Mouse (Mus musculus): ENCODE measurements around the gene Lsamp. TPM values are rescaled to one million over a fixed set of nuclear protein-coding genes. Genes with fewer than 3 reads are reported as not detected.

Gene Lsamp
- total RNA-seq, 4 experiments from 2014 or later = 237 to 252 (median 248) TPM

DNA sequence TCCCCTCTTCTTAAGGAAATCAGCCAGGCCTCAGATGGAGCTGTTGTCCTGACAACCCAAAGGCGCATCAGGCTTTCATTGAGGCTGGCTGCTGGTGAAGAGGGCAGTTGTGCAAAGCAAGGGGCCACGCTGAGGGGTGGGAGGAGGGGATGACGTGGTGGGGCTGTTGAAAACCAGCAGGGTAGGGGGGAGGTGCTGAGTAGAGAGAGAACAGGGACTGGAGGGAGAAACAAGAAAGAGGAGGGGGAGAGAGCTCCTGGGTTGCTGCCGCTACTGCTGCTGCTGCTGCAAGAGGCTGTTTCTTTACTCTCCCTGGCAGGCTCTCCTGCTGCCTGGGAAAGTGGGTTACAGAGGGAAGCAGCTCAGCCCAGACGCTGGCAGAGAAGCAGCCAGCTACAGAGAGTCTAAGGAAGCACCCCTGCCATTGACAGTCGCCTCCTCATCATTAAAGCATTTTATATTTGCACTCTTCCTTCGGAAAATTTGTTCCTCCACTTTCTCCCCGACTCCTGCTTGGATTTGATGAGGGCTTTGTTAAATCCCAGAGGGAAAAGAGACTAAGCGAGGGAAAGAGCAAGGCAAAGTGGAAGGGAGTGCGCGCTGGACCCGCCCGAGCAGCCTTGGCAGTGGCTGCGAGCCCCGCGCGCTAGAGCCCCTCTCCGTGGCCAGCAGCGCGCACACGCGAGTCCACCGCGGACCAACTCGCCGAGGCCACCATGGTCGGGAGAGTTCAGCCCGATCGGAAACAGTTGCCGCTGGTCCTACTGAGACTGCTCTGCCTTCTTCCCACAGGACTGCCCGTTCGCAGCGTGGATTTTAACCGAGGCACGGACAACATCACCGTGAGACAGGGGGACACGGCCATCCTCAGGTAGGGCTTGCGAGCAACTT, 1548.7 kb downstream of the Lsamp start:
- DNase-seq (ENCODE audit: low spot score in 2 of 2) = peak; percentile 44 to 72

DNA sequence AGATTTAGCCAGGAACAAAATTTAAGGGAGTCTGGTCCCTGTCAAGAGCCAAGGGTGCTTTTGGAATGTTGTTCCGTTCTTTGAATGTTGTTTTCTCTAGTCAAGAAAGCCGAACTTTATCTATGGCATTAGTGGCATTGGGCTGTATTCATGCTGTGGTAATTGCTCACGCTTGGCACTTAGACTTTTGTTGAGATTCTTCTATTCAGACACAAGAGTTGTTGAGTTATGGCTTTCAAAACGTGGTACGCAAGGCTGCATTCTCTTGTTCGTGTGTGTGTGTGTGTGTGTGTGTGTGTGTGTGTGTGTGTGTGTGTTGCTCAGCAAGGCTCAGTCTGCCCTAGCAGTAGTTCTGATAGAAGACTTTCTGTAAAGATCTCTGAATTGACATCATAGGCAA, 1549.5 kb downstream of the Lsamp start:
- DNase-seq (ENCODE audit: low spot score in 2 of 2) = no peak

DNA sequence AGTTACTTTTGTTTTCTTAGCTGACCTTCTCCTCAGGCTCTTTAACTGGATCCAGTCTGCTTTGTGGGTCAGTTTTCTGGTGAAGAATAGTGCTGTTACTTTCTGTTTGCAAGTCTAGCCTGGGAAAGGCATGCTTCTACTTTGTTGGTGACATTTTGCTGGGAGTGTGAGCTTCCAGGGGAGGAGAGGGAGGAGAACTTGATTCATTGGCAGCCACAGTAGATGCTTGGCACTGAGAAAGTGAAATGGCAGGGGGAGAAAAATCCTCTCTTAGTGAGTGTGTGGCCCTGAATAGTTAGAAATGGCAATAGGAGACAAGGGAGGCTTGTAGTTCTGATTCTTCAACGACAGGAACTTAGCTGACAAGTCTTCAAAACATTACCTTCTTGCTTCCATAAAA, 1551.6 kb downstream of the Lsamp start:
- no peak for DNase-seq (ENCODE audit: low spot score in 2 of 2)

DNA sequence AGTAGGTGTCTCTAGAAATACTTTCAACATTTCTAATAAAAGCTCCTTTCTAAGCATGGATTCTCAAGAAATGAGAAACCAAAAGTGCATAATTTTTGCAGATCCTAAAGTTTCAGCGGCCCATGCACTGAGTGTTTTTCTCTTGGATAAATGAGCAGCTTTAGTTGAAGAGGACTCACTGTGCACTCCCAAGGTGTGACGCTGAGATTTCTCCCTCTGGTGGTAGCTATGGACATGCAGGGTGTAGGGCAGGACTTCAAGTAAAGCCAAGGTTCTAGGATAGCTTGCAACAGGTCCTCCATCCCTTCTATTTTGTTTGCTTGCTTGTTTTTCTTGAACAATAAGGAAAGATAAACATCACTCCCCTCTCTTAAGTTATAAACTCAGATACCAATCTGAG, 1558.5 kb downstream of the Lsamp start:
- DNase-seq (ENCODE audit: low spot score in 2 of 2) = no peak

DNA sequence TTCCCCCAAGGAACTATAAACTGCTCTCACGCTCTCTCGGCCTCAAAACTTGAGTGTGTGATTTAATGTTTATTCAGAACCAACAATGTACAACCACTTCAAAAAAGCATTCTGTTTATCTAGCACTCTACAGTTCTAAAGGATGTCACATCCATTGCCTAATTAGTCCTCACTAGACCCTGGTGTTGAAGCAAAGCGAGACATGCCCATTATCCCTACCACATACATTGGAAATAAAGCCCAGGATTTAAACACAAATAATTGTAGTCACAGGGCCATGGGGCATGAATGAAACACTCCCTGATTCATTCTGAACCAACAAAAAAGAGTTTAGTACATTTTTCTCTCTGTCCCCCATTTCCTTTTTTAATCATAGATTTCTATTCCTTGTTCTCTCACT, 1567.0 kb downstream of the Lsamp start:
- DNase-seq (ENCODE audit: low spot score in 2 of 2) = no peak

DNA sequence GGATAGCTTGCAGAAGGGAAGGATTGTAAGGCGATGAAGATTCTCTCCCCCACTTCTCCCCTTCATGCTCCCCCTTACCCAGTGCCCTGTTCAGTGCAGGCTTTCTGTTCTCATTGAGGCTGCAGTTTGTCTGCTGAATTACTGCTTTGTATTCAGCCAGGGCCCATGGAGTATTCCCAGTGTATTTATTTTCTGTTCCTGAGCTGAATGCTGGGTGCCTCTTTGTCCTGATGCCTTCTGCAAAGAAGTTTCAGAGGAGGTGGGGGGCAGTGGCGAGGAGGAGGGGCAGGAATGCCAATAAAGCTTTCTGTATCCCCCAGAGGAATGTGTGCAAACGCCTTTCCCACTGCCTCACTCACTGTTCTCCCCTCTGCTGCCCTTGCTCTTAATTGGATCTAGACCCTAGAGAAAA, 1567.7 kb downstream of the Lsamp start:
- DNase-seq (ENCODE audit: low spot score in 2 of 2) = peak in 1 of 2 experiments; percentile 48

DNA sequence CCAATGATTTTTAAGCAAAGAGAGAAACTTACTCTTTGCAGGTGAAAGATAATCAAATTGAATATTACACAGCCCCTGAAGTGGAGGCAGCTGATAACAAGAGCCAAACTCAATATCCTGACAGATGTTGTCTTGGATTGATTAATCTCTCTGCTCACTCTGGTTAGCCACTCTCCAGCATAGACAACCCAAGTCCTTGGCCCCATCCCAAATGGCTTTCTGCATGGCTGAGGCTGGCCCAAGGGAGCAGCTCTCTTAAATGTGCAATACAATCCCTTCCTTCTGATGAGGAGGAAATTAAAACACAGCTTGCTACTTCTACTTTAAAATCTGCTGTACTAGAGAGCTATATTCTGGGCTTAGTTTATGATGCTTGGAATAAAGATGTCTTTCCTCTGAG, 1572.9 kb downstream of the Lsamp start:
- no peak for DNase-seq (ENCODE audit: low spot score in 2 of 2)

DNA sequence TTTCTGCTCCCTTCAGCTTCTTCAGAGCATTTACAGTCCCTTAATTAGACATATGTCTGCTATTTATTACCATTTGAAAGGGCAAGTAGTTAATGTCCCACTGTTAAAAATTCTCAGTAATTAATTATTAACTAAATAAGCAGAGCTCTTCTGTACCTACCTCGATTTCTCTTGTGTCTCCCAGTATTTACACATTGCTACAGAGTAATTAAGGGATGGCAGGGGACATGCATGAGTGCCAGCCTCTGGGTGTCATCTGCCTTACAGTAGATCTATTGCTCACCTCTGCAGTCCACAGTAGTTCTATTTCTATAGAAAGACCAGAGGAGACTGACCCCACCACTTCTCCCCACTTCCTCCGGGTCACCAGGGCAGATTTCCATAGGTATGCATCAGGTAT, 1581.1 kb downstream of the Lsamp start:
- no peak for DNase-seq (ENCODE audit: low spot score in 2 of 2)

DNA sequence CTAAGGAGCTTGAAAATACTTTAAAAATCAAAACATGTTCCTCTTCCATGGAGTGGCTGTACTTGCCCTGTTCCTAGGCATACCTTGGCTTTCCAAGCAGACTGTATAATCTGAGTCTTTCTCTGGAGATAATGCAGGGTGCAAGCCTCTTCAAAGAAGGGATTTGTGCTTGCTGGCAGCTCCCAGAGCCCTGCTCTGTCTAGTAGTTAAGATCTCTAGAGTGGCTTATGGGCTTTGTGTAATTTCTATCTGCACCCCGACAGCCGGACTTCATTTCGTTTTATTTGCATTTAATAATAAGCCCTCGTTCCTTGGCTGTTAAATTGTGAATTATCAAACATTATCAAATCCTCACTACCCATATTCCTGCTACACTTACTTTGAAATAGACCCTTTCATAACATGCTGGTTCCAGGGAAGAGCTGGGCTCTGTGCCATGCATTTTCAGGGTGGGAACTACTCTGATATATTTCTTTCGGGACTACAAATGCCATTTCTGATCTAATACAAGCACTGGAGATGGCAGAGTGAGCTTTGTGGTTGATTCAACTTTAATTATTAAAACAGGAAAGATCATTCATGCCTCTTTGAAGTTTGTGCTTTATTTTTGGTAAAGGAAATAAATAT, 1604.6 kb downstream of the Lsamp start:
- no peak for DNase-seq (ENCODE audit: low spot score in 2 of 2)

DNA sequence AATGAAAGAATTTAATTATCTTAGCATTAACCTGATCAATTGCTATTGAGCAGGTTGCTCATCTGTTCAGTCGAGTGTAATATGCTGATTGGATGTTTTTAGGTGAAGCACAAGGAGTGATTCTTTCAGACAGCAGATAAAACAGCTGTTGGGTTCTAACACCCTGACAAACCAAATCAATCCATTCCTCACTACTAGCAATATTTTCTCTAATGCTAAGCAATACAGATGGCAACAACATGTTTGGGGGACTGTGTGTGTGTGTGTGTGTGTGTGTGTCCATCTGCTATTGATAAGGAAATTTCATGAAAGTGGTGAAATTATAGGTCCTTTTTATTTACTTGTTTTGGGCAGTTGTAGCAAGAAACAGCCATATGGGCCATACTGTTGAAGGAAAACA, 1628.1 kb downstream of the Lsamp start:
- DNase-seq (ENCODE audit: low spot score in 2 of 2) = no peak

DNA sequence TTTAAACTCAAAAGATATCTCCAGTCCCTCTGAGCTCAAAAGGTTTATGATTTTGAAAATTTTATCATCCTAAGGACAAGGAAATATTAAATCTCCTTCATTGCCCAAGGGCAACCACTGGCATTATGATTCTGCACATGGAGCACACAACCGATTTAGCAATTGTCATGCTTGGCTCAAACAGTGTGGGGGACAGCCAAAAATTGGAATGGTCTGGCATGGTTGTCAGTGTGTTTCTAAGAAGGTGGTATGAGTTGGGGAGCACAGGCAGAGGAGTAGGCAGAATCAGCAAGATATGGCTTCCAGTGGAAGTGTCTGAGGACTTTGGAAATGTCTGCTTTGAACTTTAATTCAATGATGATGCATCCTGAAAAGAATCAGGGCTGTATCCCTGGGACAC, 1639.7 kb downstream of the Lsamp start:
- no peak for DNase-seq (ENCODE audit: low spot score in 2 of 2)

DNA sequence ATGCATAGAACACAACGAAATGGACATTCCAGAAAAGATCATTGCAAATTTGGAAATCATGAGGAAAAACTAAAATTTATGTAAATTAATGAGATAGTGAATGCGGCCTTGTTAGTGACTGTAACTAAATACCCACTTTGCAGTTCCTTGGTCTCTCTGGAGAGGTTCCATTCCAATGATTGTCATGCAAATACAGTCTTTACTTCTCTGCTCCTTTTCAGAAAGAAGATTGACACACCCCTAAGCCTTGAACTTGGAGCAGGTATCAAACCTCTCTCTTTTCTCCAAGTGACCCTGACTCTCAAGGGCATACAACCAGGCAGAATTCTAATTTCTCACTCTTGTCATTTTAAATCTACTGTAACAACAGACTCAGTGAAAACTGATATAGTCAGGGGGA, 1649.7 kb downstream of the Lsamp start:
- DNase-seq (ENCODE audit: low spot score in 2 of 2) = no peak

DNA sequence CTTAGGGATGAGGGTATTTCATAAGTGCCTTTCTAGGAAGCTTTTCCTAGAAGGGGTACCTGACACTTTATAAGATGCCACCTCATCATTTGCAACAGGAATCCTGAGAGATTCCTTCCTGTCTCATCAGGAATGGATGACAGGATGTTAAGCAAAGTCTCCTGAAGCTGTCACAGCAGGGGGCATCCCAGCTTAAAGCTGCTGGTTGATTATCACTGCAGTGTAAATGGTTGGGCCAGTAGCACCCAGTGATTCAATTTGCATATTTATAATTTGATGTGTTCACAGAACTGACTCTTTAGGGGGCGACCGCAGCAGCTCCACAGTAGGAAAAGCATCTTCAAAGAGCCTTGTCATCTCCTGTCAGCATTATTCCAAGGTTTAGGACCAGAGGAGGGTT, 1656.7 kb downstream of the Lsamp start:
- DNase-seq (ENCODE audit: low spot score in 2 of 2) = no peak

DNA sequence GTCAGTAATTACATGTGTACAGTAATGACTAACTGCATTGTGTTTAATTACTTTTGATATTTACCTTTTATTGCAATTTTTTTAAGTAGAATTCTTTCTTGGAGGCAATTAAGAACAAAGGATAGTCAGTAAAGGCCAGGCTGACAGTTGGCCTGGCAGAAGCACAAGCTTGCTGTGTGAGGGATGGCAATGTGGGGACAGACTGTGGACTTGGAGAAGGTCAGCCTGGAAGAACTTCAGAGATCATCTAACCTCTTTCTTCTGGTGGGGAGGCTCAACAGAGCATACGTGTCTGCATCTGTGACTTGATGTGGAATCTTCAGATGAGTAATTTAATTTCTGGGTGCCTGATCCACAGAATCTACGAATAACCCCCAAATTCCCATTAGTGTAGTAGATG, 1669.1 kb downstream of the Lsamp start:
- DNase-seq (ENCODE audit: low spot score in 2 of 2) = no peak

DNA sequence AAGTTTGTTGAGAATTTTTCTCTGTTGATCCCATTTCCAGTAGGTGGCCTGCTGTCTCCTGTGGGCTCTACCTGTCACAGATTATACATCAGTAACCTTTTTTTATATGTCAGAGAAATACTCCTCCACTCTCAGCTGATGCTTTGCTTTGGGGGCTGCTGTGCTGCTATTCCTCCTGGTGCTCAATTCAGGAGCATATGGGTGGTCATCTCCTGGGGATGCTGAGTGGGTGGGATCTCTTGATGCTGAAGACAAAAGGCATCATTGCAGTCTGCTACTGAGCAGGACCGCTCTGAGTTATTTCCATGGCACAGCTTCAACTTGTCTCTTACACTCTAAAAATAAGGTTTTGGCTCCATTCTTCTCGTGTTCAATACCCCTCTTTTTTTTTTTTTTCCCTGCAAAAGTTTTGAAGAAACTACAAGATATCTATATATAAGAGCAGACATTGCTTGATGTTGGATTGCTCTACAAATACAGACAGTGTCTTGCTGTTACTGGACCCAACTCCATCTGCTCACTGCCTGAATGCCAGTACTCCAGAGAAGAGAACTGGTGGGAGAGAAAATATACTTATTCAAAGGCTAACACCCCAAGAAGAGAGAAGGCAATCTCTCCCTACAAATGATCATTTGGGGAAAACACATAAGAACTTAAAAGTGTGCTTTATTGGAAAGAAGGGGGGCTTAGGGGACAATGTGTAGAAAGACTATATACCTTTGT, 1690.3 kb downstream of the Lsamp start:
- peak in 1 of 2 experiments; percentile 26 for DNase-seq (ENCODE audit: low spot score in 2 of 2)

DNA sequence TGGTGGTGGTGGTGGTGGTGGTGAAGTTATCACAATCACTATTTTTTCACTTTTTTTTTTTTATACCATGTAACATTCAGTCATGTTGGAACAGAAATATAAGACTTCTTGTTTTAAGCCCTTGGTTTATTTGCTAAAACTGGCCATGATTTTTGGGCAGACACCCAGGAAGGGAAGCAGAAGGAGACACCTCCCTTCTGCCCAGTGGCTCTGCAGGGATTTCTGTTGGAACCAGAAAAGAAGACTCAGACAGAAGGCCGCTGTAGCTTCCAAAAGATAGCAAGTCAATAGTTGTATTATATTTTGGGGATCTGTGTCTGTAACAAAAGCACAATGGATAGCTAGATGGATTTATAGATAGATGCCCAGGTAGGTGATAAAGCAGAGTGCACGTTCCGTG, 1691.6 kb downstream of the Lsamp start:
- DNase-seq (ENCODE audit: low spot score in 2 of 2) = peak in 1 of 2 experiments; percentile 22

DNA sequence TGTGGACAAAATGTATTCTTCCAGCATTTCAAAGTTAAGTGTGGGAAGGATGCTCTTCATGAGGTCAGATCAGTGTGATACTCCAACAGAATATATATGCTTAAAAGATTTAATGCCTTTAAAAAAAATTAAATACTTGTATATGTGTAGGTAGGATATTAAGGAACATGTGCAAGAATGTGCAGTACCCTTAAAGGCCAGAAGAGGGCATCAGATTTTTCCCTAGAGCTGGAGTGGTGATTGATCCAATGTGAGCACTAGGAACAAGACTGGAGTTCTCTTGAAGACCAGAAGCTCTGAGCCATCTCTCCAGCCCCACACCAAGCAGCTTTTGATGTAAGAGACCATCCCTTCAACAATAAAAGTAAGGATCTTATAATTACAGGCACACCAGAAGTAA, 1708.3 kb downstream of the Lsamp start:
- no peak for DNase-seq (ENCODE audit: low spot score in 2 of 2)

DNA sequence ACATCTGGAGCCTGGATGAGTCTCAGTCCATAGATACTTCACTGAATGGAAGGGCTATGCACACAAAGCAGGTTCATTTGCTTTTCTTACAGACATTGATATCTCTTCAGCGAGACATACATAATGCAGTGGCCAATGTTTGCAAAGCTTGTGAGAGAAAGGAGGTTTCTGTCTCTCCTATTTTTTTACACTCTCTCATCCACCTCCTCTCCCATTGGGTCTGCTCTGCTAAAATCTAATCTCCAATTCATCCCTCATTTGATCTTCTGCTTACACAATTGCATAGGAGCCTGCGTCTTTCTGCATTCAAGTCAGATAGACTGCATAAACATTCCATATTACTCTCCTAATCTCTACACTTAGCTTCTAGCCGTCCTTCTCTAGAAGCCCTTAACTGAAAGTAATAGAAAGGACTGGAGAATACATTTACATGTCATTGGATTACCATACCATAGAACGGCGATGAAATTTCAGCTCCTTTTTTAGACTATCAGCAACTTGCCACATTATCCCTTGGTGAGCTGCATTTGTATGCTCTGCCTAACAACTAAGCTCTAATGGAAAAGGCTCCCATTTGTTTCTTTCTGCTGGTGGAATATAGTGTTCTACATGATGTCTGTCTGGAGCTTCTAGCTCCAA, 1717.7 kb downstream of the Lsamp start:
- no peak for DNase-seq (ENCODE audit: low spot score in 2 of 2)

DNA sequence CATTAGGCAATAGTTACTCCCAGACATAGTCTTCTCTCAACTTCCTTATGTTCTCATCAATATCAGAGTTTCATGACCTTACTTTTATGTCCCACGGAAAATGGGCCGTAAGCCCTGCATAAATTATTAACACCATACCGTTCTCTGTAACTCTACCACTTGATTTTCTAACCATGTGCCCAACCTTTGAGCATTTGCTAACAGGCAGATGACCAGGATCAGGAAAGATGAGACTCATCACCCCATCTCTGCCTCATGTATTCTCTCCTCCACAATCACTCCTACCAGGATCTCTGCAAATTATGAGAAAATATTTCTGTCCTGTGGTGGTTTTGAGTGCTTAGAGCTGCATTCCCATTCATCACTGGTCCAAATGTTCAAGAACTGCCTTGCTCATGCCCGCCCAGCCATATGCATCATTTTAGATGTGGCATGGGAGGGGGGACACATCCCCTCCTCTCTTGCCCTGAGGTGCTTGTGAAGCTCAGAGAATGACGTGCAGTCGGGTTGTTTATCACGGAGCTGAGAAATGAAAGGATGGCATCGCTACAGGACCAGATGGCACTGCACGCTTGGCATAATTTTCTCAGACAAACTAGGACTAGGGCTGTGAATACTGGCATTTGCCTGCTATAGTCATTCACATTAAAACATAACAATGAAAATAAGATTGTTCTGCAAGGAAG, 1744.9 kb downstream of the Lsamp start:
- DNase-seq (ENCODE audit: low spot score in 2 of 2) = peak; percentile 25 to 66

DNA sequence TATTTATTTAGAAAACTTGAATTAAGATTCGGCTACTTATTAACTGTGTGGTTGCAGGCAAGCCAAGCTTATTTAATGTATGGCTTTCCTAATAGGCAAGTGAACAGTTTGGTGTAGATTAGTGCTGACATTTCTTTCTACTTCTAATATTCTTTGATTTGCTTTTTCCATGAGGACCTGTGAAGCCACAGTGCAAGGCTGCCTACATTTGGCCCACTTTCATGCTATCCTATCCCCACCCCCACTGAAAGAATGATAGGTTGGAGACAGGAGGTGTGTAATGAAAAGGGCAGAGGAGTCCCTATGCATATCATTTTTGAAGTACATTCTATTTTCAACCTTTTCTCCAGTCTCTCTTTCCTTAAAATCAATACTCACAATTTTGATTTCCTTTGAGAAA, 1745.8 kb downstream of the Lsamp start:
- DNase-seq (ENCODE audit: low spot score in 2 of 2) = no peak

DNA sequence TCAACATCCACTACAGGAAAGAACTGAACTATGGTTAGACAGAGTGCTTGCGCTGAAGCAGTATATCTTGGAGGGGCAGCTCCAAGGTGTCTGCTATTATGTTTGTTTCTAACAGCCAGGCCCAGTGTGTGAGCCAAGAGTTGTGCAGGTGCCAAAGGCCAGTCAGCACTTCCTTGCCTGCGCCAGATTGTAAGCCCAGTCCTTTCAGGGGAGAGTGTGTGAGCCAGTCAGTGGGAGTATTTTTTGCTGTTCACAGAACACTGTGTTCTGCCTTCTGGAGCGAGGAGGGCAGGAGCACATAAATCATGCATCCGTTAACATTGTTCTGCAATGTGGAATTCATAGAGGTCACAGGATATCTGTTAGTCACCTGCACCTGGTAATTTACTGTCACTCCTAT, 1760.9 kb downstream of the Lsamp start:
- DNase-seq (ENCODE audit: low spot score in 2 of 2) = peak in 1 of 2 experiments; percentile 67
